Mouse (Mus musculus): ENCODE measurements at regions not wholly inside any gene's neighbourhood (a gene's known extent, or its start where the extent isn't known, plus 50 kb on each side); places are given as distances from the start of the nearest gene placed in this dataset.

- Histone ChIP-seq H3K27ac (ENCODE audit: control insufficient read depth, low read depth, low read length) (no peak overlapping the region), H3K9ac (ENCODE audit: control insufficient read depth, low read depth, low read length, poor library complexity, severe bottlenecking) (no peak overlapping the region), H3K36me3 (ENCODE audit: control insufficient read depth in 1 of 2, insufficient read depth in 2 of 2, low read length in 2 of 2) (no peaks in the 10 kb centered on the region), H3K79me2 (ENCODE audit: control insufficient read depth, insufficient read depth, low read length, poor library complexity) (no peaks in the 10 kb centered on the region), H3K27me3 (ENCODE audit: control insufficient read depth in 1 of 2, insufficient read depth in 2 of 2, low read length in 2 of 2) (no peaks in the 10 kb centered on the region), H3K4me3 (ENCODE audit: control insufficient read depth in 1 of 2, insufficient read depth in 1 of 2, low read depth in 2 of 2, low read length in 2 of 2) (no peak overlapping the region), H3K9me3 (replicated peaks; ENCODE audit: insufficient read depth, low read length) (no peaks in the 10 kb centered on the region), H3K4me1 (ENCODE audit: control insufficient read depth in 1 of 2, insufficient read depth in 2 of 2, low read length in 2 of 2) (no peaks in the 10 kb centered on the region)
- DNase-seq (ENCODE audit: low read depth, low spot score) = no peak
- TF ChIP-seq KAT2A (conservative IDR thresholded peaks at IDR 0.05; ENCODE audit: low read depth, low read length) = no peak
- TF ChIP-seq HCFC1 (IDR thresholded peaks at IDR 0.05; ENCODE audit: low read depth, low read length) = no peak
- no peak for TF ChIP-seq MAX (IDR thresholded peaks at IDR 0.05; ENCODE audit: low read length)
- no peak for TF ChIP-seq ZKSCAN1 (IDR thresholded peaks at IDR 0.05; ENCODE audit: low read depth, low read length)
- TF ChIP-seq ZNF384 (IDR thresholded peaks at IDR 0.05; ENCODE audit: low read depth, low read length) = no peak
- TF ChIP-seq POLR2AphosphoS5 (IDR thresholded peaks at IDR 0.05; ENCODE audit: borderline replicate concordance, low read depth, low read length) = no peak
- TF ChIP-seq E2F4 (IDR thresholded peaks at IDR 0.05; ENCODE audit: borderline replicate concordance, low read depth, low read length) = no peak
These were observed 57.7 kb upstream of the Lemd2 start for GRCm38 (mm10) chr17:27261981-27262380.

DNA sequence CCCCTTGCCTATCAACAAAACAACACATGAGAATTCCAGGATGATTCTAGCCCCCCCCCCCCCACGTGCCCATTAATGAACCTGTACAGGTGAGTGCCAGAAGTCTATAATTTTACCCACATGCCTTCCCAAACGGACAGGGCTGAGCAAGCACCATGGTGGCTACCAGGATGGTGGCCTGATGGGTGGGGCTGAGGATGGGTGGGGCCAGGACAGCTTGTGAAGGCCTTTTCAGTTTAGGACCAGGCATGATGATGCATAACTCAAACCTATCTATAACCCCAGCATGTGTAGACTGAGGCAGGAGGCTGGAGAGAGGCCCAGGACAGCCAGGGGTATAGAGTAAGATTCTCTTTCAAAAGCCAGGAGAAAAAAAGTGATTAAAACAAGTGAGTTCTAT lies 57.0 kb upstream of the Lemd2 start:
- H3K9ac ChIP-seq (ENCODE audit: control insufficient read depth, low read depth, low read length, poor library complexity, severe bottlenecking) = no peak overlapping the region
- DNase-seq (ENCODE audit: low read depth, low spot score) = no peak
- H3K4me3 ChIP-seq (ENCODE audit: control insufficient read depth in 1 of 2, insufficient read depth in 1 of 2, low read depth in 2 of 2, low read length in 2 of 2) = no peak overlapping the region
- no peaks in the 10 kb centered on the region for H3K27me3 ChIP-seq (ENCODE audit: control insufficient read depth in 1 of 2, insufficient read depth in 2 of 2, low read length in 2 of 2)
- no peaks in the 10 kb centered on the region for H3K79me2 ChIP-seq (ENCODE audit: control insufficient read depth, insufficient read depth, low read length, poor library complexity)
- no peaks in the 10 kb centered on the region for H3K4me1 ChIP-seq (ENCODE audit: control insufficient read depth in 1 of 2, insufficient read depth in 2 of 2, low read length in 2 of 2)
- H3K36me3 ChIP-seq (ENCODE audit: control insufficient read depth in 1 of 2, insufficient read depth in 2 of 2, low read length in 2 of 2) = no peaks in the 10 kb centered on the region
- no peak for TF ChIP-seq CTCF (IDR thresholded peaks at IDR 0.05 in 2 of 3, conservative IDR thresholded peaks at IDR 0.05 in 1 of 3; ENCODE audit: control insufficient read depth in 1 of 3, insufficient read depth in 1 of 3, low read depth in 2 of 3, low read length in 3 of 3, poor library complexity in 1 of 3, severe bottlenecking in 1 of 3)
- no peak for TF ChIP-seq EP300 (IDR thresholded peaks at IDR 0.05; ENCODE audit: low read depth in 1 of 2, low read length in 2 of 2)
- no peak for TF ChIP-seq GABPA (IDR thresholded peaks at IDR 0.05; ENCODE audit: low read depth, low read length)
- no peak for TF ChIP-seq BHLHE40 (IDR thresholded peaks at IDR 0.05; ENCODE audit: borderline replicate concordance, low read depth, low read length)
- TF ChIP-seq POLR2AphosphoS2 (IDR thresholded peaks at IDR 0.05; ENCODE audit: low read length) = no peak
- no peak for TF ChIP-seq MAFK (IDR thresholded peaks at IDR 0.05; ENCODE audit: borderline replicate concordance, low read depth, low read length)
- H3K27ac ChIP-seq (ENCODE audit: control insufficient read depth, low read depth, low read length) = no peak overlapping the region
- no peaks in the 10 kb centered on the region for H3K9me3 ChIP-seq (replicated peaks; ENCODE audit: insufficient read depth, low read length)

DNA sequence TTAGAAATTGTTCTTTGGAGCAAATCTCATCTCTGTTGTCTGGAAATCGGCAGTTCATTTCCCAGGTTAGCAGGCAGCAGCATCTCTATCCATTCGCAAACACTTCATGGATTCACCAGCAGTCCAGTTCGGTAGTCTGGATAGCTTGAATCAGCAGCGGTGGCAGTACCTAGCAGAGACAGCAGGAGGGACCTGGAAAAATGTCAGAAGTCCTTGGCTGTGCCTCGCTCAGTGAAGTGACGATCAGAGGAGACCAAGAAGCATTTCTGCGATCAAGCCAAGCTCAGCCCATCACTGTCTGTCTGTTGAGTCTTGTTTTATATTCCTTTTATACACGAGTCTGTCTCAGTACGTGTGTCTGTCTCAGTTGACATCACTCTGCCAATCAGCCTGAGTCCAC lies 55.8 kb upstream of the Lemd2 start:
- Histone ChIP-seq H3K27ac (ENCODE audit: control insufficient read depth, low read depth, low read length) (no peak overlapping the region), H3K79me2 (ENCODE audit: control insufficient read depth, insufficient read depth, low read length, poor library complexity) (no peaks in the 10 kb centered on the region), H3K4me1 (ENCODE audit: control insufficient read depth in 1 of 2, insufficient read depth in 2 of 2, low read length in 2 of 2) (no peaks in the 10 kb centered on the region), H3K4me3 (ENCODE audit: control insufficient read depth in 1 of 2, insufficient read depth in 1 of 2, low read depth in 2 of 2, low read length in 2 of 2) (no peak overlapping the region), H3K27me3 (ENCODE audit: control insufficient read depth in 1 of 2, insufficient read depth in 2 of 2, low read length in 2 of 2) (no peaks in the 10 kb centered on the region), H3K36me3 (ENCODE audit: control insufficient read depth in 1 of 2, insufficient read depth in 2 of 2, low read length in 2 of 2) (no peaks in the 10 kb centered on the region), H3K9ac (ENCODE audit: control insufficient read depth, low read depth, low read length, poor library complexity, severe bottlenecking) (no peak overlapping the region), H3K9me3 (replicated peaks; ENCODE audit: insufficient read depth, low read length) (no peaks in the 10 kb centered on the region)
- TF ChIP-seq POLR2AphosphoS2 (IDR thresholded peaks at IDR 0.05; ENCODE audit: low read length) (no peak), CTCF (IDR thresholded peaks at IDR 0.05 in 2 of 3, conservative IDR thresholded peaks at IDR 0.05 in 1 of 3; ENCODE audit: control insufficient read depth in 1 of 3, insufficient read depth in 1 of 3, low read depth in 2 of 3, low read length in 3 of 3, poor library complexity in 1 of 3, severe bottlenecking in 1 of 3) (no peak), MAFK (IDR thresholded peaks at IDR 0.05; ENCODE audit: borderline replicate concordance, low read depth, low read length) (no peak), KAT2A (conservative IDR thresholded peaks at IDR 0.05; ENCODE audit: low read depth, low read length) (no peak), ZKSCAN1 (IDR thresholded peaks at IDR 0.05; ENCODE audit: low read depth, low read length) (no peak), ETS1 (IDR thresholded peaks at IDR 0.05; ENCODE audit: low read depth, low read length) (no peak), MYB (IDR thresholded peaks at IDR 0.05; ENCODE audit: low read depth, low read length) (no peak), JUND (IDR thresholded peaks at IDR 0.05; ENCODE audit: low read depth, low read length) (no peak), SMC3 (IDR thresholded peaks at IDR 0.05; ENCODE audit: low read depth, low read length) (no peak), ZMIZ1 (IDR thresholded peaks at IDR 0.05; ENCODE audit: low read depth, low read length) (no peak), USF1 (IDR thresholded peaks at IDR 0.05; ENCODE audit: low read depth, low read length) (no peak)
- DNase-seq (ENCODE audit: low read depth, low spot score) = no peak
